Mouse (Mus musculus) testis, adult 2 months (tissue): ENCODE results near the gene C1ra.
"Not testable (repeated sequence)": the region's sequence is repeated elsewhere in the genome, so short reads cannot be mapped to it uniquely, and the experiment has no call there.

ENCODE experiments used
- CTCF ChIP-seq: fragments of 200-500 bp; IDR thresholded peaks from 2 replicates; pipeline ENCODE4 v1.5.1; 2012; ENCODE audit warnings: low read depth, mild to moderate bottlenecking, inconsistent platforms, low read length, moderate library complexity; ENCODE audit not compliant: control insufficient read depth, insufficient read depth, insufficient replicate concordance
- POLR2A ChIP-seq: fragments of 200-500 bp; IDR thresholded peaks from 2 replicates; pipeline ENCODE4 v1.6.1; 2012; ENCODE audit warnings: low read depth, mild to moderate bottlenecking, inconsistent platforms, low read length, moderate library complexity; ENCODE audit not compliant: control insufficient read depth

DNA sequence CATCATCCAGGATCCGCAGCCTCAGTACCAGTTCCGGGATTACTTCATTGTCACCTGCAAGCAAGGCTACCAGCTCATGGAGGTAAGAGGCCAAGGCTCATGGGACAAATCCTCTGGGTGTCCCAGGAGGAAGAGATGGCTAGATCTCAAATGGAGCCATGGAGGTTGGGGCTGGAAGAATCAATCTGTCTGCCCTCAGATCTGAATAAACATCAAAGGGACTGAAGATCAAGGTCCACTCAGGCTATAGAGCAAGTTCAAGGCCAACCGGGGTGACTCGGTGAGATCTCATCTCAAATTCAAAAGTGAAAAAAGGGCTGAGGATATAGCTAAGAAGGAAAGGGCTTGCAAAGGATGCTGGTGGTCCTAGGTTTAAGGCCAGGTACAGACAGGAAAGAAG lies 5.5 kb downstream of the C1ra start:
- TF ChIP-seq CTCF, POLR2A: not testable (repeated sequence)
